Mouse (Mus musculus) ovary, postnatal 36 days (tissue): ENCODE measurements at regions not wholly inside any gene's neighbourhood (a gene's known extent, or its start where the extent isn't known, plus 50 kb on each side); places are given as distances from the start of the nearest gene placed in this dataset.
A peak's percentile ranks its signal among the peaks of the same experiment; 100 is the strongest.

Experiments used
- DNase-seq: peaks from one replicate; pipeline ENCODE4 v3.0.0; 2022; ENCODE audit warnings: low spot score, mixed read lengths

DNA sequence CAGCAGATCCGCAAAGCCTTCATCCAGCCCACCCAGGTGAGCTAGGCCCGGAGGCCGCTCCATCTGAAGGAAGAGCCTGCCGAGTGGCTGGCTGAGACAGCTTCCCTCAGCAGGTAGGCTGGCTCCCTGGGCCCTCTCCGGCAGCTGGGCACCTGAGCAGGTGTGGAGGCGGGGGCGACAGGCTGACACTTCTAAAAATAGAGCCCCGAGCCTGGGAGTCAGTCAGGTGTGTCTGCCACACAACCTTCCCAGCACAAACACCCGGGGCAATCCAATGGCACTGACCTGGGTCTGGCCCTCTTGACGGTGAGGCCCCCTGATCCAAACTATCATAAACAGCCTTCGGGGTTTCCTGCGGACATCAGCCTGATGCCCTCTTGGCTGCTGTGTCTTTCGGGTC lies 58.5 kb downstream of the Zfp36l2 start:
- no peak for DNase-seq

DNA sequence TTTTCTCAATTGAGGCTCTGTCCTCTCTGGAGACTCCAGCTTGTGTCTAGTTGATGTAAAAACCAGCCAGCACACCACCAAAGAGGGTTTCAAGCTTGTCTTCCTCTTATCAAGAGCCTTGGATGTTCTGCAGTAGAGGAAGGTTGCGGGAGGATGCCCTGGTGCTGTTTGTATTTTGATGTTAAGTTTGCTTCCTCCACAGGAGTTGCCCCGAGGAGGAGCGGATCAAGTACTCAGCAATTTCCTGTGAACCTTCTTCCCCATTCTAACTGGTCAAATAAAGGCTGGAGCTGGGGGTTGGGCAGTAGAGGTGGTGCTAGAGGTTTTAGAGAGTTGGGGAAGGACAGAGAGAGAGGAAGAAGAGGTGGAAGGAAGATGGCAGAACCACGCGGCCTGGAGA lies 59.5 kb downstream of the Zfp36l2 start:
- no peak for DNase-seq

DNA sequence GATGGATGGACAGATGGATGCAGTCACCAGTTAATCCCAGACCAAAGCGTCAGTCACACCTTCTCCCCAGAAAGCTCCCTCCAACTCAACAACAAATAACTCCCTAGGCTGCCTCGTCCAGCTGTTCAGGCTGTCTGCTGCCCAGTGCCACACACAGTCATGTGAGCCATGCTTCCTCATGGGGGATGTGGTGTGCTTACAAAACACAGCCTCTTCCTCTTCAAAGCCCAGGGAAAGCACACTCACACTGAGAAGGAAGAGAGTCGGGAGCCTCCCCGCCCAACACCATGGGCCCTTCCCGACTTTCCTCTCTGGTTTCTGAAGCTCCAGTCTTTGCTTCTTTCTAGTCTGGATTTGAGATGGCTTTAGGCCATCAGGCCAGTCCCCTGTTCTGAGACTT lies 61.6 kb downstream of the Zfp36l2 start:
- no peak for DNase-seq

DNA sequence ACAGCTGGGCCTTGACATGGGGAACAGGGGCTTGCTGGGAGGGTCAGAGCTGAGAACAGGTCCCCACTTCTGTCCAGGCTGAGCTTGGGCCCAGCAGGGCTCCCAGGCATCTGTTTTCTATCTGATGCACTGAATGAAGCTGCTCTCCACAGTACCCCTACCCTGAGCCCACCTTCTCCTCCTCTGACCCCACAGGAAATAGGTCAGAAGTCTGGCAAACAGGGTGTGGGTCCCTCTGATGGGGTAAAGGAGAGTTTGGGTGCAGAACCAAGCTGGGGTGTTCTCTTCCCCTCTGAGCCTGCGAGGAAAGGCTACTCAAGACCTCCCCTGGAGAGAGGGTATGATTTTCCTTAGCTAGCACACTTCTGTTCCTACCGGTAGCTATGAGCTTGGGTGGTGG lies 64.6 kb downstream of the Zfp36l2 start:
- no peak for DNase-seq

DNA sequence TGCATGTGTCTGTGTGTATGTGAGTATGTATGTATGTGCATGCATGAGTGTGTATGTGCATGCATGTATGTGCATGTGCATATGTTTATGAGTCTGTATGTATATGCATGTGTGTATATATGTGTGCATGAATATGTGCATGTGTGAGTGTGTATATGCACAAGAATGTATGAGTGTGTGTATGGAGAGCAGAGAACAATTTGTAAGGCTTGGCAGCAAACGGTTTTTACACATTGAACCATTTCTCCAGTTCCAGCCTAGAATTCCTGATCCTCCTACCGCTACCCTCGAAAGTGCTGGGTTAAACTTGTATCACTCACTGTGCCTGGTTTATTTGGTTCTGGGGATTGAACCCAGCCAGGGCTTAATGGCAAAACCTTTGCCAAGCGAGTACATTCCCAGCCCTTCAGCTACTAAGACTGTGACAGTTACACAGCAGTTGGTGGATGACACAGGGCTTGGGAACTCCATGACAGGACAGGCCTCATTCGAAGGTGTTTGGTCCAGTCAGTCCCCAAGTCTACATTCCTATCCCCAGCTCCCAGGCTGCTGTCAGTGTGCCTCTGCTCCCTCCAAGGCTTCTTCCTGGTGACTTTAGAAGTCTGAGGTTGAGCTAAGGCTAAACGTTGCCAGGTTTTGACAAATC lies 65.1 kb downstream of the Zfp36l2 start:
- DNase-seq = no peak

DNA sequence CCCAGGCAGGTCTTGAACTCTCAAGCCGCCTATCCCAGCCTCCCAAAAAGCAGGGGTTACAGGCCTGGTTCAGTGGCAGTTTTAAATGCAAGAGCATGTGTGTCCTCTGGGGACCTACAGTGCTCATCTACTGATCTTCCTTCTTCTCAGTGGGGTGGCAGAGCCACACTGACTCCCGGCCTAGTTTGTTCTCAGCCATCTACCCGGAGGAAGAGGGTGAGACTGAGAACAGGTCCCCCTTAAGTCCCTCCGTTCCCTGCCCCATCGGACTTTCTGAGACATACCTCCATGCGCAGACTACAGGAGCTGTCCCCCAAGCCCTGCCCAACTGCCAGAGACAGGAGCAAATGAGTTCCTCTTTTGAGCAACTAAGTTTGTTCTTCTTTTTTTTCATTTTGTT lies 66.5 kb downstream of the Zfp36l2 start:
- no peak for DNase-seq

DNA sequence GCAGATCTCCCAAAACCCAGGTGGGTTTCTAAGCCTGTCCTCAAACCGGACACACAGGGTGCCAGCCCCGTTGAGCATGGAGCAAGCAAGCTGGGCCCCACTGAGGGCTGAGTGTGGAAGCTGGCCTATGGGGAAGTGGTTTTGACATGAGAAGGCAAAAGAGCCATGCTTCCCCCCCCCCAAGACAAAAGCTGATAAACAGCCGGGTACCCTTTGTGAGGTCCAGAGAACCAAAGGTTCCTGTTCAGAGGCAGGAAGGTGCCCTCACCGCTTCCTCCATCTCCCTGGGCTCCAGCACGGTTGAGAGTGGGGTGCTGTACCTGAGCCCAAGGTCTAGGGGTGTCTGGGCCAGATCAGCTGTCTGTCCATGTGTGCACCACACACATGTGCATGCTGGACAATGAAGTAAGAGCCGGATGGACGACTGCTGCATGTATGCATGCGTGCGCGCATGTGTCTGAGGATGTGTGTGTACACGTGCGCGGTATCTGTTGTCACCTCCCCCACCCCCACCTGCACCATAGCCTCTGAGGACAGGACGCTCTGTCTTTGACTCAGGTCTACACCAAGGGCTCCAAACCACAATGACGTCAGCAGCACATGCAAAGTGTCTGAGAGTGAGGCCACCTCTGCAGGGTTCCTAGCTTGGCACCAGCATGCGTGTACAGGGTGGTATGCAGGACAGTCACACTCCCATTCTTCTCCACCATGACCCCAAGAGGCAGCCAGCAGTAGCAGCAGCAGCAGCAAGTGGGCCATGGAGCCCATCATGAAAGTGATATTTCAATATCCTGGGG lies 68.3 kb downstream of the Zfp36l2 start:
- no peak for DNase-seq

DNA sequence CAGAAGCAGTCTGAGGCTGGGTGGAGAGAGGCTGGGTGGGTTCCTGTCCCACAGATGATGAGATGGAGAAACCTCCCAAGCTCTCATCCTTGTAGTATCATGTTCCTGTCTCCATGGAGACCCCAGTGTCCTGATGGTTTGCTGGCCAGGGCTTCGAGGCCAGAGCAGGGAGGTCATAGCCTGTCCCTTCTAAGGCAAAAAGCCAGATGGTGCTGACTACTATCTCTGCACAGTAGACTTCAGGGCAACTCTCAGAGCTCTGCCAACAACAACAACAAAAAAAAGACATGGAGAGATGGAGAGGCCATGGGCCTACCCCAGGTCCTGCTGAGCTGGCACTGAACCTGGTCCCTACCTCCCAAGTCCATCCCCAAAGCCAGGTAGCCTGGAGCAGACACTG lies 69.0 kb downstream of the Zfp36l2 start:
- no peak for DNase-seq

DNA sequence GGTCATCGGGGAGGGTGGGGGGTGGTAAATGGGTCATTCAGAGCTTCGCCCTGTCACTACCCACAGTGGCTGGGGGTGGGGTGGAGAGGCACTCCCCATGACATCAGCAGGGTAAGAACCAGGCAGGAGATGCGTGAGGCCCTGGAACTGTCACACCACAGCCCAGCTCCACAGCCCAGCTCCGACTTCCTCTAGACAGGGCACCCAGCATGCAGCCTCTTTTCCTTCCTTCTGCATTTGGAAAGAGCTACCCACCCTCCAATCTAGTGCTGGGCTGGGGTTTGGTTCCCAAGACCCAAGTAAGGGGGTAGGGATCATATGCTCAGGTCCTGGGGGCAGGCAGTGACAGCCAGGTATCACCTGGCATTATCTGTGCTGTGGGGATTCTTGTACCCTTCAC lies 69.5 kb downstream of the Zfp36l2 start:
- DNase-seq = no peak

DNA sequence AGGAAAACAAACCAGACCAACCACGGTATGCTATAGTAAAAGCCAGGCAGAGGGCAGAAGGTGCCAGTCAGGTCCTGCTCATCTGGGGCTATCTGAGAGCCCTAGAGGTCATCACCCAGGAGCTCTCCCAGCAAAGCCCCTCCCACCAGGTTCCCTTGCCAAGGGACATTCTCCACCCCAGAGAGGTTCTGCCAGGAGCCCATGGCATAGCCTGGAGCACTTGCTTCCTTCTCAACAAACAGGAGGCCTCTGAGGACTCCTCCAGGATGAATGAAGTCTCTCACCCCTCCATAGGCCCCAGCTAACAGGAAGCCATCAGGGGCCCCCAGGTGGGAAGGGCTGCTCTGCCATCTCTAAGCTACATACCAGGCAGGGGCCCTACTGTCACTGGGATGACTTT lies 70.0 kb downstream of the Zfp36l2 start:
- DNase-seq = no peak

DNA sequence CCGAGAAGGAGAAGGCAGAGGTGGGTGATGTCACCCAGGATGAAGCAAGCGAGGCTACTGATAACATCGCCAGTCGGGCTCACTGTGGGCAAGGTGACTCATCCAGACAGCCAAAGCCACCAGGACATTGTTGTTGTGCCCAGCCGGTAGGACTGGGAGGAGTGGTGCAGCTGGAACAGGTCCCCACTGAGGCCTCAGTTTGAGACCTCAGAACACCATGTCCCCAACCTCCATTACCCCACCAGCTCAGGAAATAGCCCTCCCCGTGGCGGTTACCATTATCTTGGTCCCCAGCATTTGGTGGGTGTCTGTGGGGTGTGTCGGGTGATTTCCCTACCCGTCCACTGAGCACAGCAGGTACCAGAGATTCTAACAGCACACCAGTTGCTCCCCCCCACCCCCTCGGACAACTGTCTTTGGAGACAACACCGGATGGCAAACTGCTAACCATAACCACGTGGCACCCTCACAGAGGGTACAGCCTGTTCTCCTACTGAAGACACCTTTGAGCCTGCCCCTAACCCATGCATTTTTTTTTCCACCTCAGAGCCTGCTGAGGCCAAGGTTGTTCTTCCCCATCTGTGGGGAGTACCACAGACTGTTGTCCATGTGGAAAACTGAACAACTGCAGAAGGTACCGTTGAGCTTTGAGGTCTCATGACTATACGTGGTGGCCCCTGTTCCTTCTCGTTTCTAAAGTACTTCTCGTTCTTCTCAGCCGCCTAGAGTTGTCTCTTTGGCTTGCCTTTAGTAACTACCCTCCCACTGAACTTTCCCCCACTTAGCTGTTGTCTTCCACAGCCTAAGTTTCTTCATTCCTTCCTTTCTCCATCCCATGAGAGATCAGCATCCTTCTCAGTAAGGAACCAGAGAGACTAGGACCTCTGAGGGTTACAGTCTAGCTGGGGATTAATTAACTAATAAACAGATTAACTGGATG lies 71.1 kb downstream of the Zfp36l2 start:
- no peak for DNase-seq

DNA sequence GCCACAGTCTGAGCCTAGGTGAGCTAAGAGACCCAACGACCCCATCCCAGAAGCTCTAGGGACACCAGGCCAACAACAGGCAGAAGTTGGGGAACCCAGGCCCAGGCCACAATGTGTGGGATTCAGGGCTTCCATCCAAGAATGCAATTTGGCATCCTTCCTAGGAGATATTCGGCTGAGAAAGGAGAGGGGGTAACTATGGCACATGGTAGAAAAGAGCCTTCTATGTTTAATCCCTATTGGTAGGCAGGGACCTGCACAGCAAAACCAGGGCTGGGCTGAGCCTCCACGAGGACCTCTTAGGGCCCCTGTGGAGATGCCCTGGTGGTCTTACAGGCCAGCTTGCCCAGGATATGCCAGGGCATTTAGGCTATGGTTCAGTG lies 71.8 kb downstream of the Zfp36l2 start:
- no peak for DNase-seq

DNA sequence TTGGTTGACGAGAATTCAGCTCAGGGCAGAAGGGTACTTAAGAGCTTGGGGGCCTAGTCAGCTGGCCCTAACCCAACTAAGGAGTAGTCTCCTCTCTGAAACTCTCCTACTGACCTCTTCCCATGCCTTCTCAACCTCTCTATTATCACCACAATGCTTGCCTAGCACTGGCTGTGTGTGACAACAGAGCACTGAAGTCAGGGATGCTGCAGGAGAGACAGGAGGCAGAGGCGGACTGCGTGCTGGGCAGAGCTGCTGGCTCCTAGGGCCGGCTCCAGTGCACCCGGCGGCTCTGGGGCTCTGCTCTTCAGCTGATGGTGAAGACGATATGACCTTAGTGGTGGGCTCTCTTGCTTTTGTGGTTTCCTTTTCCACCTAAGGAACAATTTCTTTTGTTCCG lies 72.6 kb downstream of the Zfp36l2 start:
- DNase-seq = no peak

DNA sequence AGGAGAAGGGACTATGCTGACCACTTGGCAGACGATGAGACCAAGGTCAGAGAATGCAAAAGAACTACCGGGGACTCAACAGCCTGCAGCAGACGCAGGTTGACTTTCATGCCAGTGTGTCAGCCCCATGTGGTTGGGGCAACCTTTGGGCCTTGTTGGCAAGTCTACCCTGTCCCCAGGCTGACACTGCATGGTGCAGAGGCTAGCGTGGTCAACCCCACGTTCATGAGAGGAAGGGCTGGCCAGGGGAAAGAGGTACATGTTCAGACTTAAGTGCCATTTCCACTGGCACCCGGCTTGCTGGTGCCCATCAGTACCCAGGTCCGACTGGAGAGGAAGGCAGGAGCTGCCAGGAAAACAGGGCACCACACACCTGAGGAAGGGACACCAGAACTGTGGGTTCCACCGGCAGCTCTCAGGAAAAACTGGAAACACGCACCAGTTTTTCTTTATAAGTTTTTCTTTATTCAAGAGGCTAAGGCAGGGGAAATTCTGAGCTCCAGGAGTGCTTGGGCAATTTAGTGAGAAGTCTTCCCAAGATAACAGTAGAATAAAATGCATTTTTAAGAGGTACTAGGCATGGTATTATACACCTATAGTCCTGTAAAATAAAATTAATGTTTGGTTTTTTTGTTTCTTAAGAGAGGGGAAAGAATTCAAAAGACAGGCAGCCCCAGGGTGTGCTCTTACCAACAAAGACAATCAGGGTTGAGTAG lies 73.3 kb downstream of the Zfp36l2 start:
- no peak for DNase-seq

DNA sequence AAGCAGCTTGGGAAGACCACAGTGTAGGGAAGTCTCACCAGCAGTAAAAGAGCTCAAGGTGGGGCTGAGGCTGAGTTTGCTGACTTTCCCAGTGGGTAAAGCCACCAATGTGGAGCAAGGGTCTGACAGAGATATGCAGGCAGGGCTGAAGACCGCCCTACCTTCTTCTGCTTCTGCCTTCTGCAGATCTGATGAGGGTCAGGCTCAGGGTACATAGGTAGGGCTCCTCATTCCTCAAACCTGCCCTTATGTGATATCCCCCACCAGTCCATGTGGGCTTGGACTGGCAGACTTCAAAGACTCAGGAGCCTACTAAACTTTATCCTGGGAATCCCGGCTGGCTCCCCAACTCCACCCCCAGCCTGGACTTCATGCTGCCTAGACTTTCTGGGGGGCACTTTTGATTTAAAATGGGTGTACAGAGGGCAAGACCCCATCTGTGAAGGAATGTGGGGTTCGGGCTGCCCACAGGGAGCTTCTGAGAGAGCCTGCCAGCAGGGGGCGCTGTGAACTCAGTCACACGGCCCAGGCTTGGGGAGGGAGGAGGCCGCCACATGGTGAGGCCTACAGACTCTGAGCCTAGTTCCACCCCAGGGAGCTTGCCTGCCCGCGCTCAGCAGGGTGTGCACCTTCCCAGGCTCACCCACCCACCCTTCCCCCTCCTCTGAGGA lies 74.0 kb downstream of the Zfp36l2 start:
- peak; percentile 90 for DNase-seq

DNA sequence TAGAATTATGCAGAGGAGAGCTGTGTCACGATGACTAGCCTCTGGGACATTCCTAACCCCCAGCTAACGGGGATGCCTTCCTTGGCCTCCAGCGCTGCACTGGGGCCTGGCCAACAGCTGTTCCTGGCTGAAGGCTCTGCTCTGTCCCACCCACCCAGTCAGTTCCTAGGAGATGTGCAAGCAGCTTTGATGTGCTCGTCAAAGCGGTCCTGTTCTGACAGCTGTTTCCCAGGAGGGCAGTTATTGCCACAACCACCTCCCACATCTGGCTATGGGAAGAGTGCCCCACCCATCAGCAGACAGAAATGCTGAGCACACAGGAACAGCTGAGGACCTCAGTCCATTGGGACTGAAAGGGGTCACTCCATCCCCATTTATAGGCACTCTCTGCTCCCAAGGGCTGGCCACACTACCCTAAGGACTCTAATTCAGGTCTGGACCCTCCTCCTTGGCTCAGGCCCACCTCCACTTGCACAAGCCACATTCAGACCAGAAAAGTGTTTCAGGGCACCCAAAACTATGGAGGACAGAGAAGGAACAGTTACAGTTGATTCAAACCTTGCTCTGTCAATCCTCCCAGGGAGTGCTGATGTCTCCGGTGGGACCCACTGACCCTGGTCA lies 75.2 kb downstream of the Zfp36l2 start:
- peak; percentile 41 for DNase-seq

DNA sequence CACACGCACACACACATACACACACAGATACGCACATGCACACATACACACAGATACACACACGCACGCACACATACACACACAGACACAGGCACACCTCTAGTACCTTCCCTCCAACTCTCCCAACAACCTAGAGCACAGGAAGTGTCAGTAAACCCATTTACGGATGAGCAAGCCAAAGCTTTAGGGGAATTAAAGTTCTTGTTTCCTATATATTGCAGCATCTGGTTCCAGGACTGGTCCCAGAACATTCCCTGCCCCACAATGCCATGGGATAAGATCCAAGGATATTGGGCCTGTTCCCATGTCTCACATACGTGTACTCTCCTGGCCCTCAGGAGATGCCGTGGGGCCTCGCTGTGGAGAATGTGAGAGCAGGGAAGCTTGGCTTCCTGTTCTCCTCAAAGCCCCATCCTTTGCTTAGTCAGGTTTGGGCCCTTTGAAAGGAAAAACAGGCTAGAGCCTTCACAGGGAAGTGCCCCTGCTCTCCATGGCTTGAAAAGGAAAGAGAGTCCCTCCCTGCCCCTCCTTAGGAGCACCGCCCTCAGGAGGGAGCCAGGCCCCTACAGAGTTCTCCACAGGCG lies 75.9 kb downstream of the Zfp36l2 start:
- no peak for DNase-seq

DNA sequence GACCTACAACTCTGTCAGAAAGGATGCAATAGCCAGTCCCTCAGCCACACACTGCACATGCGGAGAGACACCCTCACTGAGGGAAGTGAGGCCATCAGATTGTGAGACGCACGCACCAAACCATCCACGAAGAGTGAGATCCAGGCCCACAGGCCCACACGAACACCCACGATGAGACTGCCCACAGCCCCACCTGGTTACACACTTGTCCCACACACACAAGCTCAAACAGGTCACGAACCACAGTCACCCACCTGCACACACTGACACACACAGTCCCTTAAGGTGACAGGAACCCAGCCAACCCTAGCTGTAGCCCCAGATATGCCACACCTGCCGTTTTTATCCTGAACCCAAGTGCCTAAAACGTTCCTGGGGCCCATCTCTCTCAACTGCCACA lies 76.8 kb downstream of the Zfp36l2 start:
- DNase-seq = no peak

DNA sequence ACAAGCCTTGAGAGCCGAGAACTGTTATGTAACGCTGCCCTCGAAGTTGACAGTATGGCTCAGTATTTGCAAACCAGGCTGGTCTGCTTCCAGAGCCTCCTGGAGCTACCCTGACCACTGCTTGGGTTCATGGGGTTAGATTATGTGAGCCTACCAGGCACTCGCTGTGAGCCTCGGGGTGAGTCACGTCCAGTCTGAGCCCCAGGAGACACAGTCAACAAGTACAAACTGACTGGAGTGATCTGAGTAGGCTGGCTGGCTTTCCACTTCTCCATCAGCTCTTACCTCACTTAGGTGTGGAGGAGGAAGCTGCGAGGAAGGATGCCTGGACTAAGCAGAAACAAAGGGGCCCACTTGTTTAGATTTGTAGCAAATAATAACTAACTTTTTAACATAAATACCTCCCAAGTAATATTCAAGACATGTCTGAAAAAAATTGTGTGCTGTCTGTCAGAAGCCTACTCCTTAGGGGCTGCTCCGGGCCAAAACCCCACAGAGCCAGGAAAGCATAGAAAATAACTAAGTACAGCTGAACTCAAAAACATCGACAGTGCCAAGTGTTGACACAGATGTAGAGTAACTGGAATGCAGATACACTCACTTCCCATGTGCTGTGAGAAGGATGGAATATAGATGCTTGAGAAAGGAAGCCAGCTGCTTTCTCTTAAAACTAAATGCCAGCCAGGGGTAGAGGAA lies 77.6 kb downstream of the Zfp36l2 start:
- DNase-seq = no peak
